Mouse (Mus musculus) midbrain, embryonic 10.5 days (tissue): ENCODE data around the gene Gna12. TPM values are rescaled to one million over a fixed set of nuclear protein-coding genes. Genes with fewer than 3 reads are reported as not detected.

ENCODE experiments used
- DNase-seq: peaks from one replicate; pipeline ENCODE4 v3.0.0-alpha.2; 2017; ENCODE audit warnings: low spot score
- H3K27ac ChIP-seq: fragments of 300-500 bp; sonication (generic); replicated peaks from 2 replicates; pipeline ENCODE4 v1.5.1; 2016; ENCODE audit warnings: mild to moderate bottlenecking
- H3K27me3 ChIP-seq: fragments of 300-500 bp; sonication (generic); 2 replicates; pipeline ENCODE4 v1.6.1; 2016; ENCODE audit warnings: low read depth, mild to moderate bottlenecking; ENCODE audit not compliant: poor library complexity, severe bottlenecking
- H3K36me3 ChIP-seq: fragments of 300-500 bp; sonication (generic); 2 replicates; pipeline ENCODE4 v1.6.1; 2016; ENCODE audit warnings: mild to moderate bottlenecking, moderate library complexity
- H3K4me1 ChIP-seq: fragments of 300-500 bp; sonication (generic); 2 replicates; pipeline ENCODE4 v1.6.1; 2016
- H3K4me3 ChIP-seq: fragments of 300-500 bp; sonication (generic); 2 replicates; pipeline ENCODE4 v1.5.1; 2016; ENCODE audit warnings: mild to moderate bottlenecking, moderate library complexity
- H3K9me3 ChIP-seq: fragments of 300-500 bp; sonication (generic); replicated peaks from 2 replicates; pipeline ENCODE4 v1.6.1; 2016; ENCODE audit warnings: mild to moderate bottlenecking
- whole genome bisulfite sequencing: fragments of 180-500 bp; shearing (Covaris S2); methylation state at CpG from one replicate; pipeline ENCODE4 v1.1.7; 2016; 5-methylcytosine and 5-hydroxymethylcytosine counted together
- polyA plus RNA-seq: library from polyadenylated mRNA; unstranded; fragments of >200 nt; fragmentation: Nextera tagmentation; extraction: Ambion mirVana; gene quantifications from 2 replicates; pipeline ENCODE4 v1.2.1, GENCODE M21; 2016

Gna12 gene
- polyA plus RNA-seq = 7.7 and 8.0 TPM in 2 replicates

DNA sequence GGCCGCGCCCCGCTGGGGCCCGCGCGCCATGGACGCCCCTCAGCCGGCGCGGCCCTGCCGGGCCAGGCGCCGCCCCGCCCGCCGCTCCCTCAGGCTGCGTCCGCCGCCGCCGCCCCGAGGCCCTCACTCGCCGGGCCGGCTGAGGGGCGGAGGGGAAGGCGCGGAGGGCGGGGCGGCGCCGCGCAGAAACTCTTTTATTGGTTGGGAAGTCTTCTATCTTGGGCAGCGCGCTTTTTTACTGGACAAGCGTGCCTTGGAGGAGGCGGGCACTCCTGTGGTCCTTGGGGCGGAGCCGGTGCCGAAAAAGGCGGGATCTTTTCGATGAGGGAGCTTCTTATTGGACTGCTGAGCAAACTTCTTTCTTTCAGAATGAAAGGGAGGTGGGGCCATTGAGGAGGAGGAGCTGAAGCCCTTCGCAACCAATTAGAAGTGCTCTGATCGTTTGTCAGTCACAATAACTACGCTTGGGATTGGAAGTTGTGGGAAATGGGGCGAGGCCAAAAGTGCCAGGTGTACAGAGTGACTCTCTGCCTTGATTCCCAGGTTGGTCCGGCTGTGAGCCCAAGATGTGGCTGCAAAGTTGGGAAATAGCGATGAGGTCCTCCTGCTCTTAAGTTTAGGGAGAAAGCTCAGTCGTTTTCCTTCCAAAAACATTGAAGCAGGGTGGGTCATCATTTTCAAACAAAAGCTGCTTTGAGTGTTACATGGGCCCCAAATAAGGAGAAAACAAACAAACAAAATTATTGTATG, at the start of gene Gna12:
Gene Gna12 (minus strand): TSS at position 118 of the 750 bp plus-strand sequence.
- Histone ChIP-seq H3K27ac (peak within 1 kb of the TSS; percentile 91), H3K4me3 (peak within 1 kb of the TSS; percentile 88), H3K27me3 (no peaks in the 10 kb centered on the region), H3K4me1 (peaks cover 38% of the 10 kb centered on the region), H3K36me3 (peaks cover 6% of the 10 kb centered on the region), H3K9me3 (no peaks in the 10 kb centered on the region)
- 1% methylated on average over 49 of the region's 49 CpGs for WGBS
- DNase-seq = peak; percentile 98

DNA sequence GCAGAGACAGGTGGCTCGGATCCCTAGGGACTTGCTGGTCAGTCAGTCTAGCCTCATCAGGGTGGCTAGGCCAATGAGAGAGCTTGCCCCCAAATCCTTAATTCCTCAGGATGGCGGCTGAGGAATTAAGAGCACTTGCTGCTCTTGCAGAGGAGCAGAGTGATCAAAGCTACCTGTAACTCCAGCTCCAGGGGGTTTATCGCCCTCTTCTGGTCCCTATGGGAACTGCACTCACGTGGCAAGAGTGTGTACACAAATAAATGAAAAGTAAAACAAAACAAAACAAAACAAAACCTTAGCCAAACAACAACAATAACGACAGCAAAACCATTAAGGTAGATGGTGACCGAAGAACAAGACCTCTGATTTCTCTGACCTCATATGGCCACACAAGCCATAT, 48.4 kb upstream of the Gna12 start:
- Histone ChIP-seq H3K9me3 (no peaks in the 10 kb centered on the region; the same call in 1 of the 2 replicates), H3K27me3 (peaks cover 5% of the 10 kb centered on the region; the same call in 1 of the 2 replicates), H3K27ac (no peak overlapping the region), H3K36me3 (no peaks in the 10 kb centered on the region), H3K4me3 (no peak overlapping the region), H3K4me1 (no peaks in the 10 kb centered on the region)
- DNase-seq = no peak
- WGBS = 68% methylated on average over 6 of the region's 6 CpGs

DNA sequence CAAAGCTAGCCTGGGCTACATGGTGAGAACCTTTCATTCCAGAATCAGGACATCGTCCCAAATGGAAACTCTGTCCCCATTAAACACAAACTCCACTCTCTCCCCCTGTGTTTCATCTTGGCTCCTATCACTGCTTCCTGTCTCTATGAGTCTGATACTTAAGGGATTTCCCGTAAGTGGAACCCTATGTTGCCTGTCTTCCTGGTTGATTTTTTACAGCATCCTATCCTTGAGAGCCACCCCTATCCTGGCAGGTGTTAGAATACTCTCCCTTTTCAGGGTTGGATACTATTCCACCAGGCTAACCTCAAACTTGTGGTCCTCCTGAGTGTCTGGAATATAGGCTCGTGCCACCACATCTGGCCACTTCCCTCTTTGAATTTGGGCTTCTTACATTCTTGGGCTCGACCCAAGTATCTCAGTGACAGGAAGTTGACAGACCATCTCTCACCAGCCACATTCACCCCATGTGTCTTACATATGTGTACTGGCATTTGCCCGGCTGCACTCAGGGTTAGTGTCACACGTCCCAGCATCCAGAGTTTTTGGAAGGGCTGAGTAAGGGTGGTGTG, 43.6 kb upstream of the Gna12 start:
- WGBS = 83% methylated on average over 6 of the region's 6 CpGs
- H3K27me3 ChIP-seq = peaks cover 5% of the 10 kb centered on the region; the same call in 1 of the 2 replicates
- no peak overlapping the region for H3K27ac ChIP-seq
- no peaks in the 10 kb centered on the region; the same call in 1 of the 2 replicates for H3K9me3 ChIP-seq
- no peak overlapping the region for H3K4me3 ChIP-seq
- no peak for DNase-seq
- no peaks in the 10 kb centered on the region for H3K36me3 ChIP-seq
- peaks cover 25% of the 10 kb centered on the region for H3K4me1 ChIP-seq

DNA sequence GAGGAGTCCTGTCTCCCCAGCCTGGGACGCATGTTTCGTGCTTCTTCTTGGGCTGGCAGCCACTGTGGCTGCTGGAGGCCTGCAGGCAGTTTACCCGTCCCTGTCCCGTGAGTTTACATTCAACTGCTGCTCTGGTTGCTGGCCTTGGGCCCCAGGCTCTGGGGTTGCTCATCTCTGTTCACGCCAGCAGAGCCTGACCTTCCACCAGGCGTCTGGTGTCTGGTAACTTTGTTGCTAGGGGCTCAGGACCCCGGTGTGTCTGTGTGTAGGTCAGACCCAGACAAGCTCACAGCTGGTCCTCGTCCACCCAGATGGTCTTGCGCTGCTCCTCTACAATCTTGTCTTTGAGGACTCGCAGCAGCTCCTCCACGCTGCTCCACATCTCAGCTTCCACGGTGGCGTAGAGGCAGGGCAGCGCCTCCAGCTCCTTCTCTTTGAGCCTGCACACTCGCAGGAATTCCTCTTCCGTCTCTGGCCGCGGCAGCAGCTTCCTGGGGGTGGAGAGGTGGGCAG, 42.9 kb upstream of the Gna12 start:
- H3K4me1 ChIP-seq = peaks cover 25% of the 10 kb centered on the region
- 23% methylated on average over 18 of the region's 18 CpGs for WGBS
- H3K36me3 ChIP-seq = no peaks in the 10 kb centered on the region
- peak; percentile 40 for DNase-seq
- peak overlapping the region; percentile 28; the same call in 1 of the 2 replicates for H3K27ac ChIP-seq
- peaks cover 5% of the 10 kb centered on the region; the same call in 1 of the 2 replicates for H3K27me3 ChIP-seq
- no peaks in the 10 kb centered on the region; the same call in 1 of the 2 replicates for H3K9me3 ChIP-seq
- H3K4me3 ChIP-seq = peak overlapping the region; percentile 24

GRCm38 (mm10) chr5:140872532-140873038, 42.4 kb upstream of the Gna12 start:
- Histone ChIP-seq H3K36me3 (no peaks in the 10 kb centered on the region), H3K9me3 (no peaks in the 10 kb centered on the region; the same call in 1 of the 2 replicates), H3K4me1 (peaks cover 25% of the 10 kb centered on the region), H3K4me3 (peak overlapping the region; percentile 24; the same call in 1 of the 2 replicates), H3K27me3 (peaks cover 5% of the 10 kb centered on the region; the same call in 1 of the 2 replicates), H3K27ac (peak overlapping the region; percentile 28; the same call in 1 of the 2 replicates)
- WGBS = 25% methylated on average over 11 of the region's 11 CpGs
- DNase-seq = no peak

DNA sequence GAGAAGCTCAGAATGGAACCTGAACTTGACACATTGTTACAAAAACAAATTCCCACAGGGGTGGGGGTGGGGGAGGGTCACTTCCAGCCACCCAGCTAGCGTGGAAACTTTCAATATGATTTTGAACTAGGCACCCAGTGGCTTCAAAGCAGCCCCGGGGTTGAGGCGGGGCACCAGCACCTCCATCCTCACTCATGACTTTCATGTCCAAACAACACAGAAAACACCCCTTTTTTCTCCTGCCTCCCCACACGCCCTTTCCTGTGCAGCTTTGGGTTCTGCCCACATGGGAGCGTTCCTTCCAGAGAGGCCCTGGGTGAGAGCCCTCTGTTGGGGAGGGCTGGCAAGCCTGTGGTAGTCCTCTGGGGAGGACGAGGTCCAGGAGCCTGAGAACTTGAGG, 41.0 kb upstream of the Gna12 start:
- H3K36me3 ChIP-seq = no peaks in the 10 kb centered on the region
- H3K27ac ChIP-seq = no peak overlapping the region
- WGBS = 73% methylated on average over 6 of the region's 6 CpGs
- H3K9me3 ChIP-seq = no peaks in the 10 kb centered on the region
- H3K4me1 ChIP-seq = peaks cover 25% of the 10 kb centered on the region
- DNase-seq = no peak
- peaks cover 5% of the 10 kb centered on the region; the same call in 1 of the 2 replicates for H3K27me3 ChIP-seq
- H3K4me3 ChIP-seq = no peak overlapping the region

DNA sequence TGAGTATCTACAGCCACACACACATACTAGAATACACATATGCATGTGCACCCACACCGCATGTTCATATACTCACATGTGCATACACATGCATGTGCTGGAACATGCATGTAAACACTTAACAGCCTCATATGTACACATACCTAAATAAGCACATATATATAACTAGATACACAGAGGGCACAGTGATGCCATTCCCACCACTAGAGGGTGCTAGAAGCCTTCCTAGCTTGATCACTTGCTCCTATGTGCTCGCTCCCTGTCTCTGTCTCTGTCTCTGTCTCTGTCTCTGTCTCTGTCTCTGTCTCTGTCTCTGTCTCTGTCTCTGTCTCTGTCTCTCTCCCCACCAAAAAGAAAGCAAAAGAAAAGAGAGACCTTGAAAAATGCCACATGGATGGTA, 38.8 kb upstream of the Gna12 start:
- peak; percentile 44 for DNase-seq
- WGBS = 72% methylated on average over 2 of the region's 2 CpGs
- H3K4me1 ChIP-seq = peaks cover 25% of the 10 kb centered on the region
- H3K9me3 ChIP-seq = no peaks in the 10 kb centered on the region
- H3K36me3 ChIP-seq = no peaks in the 10 kb centered on the region
- H3K27ac ChIP-seq = no peak overlapping the region
- H3K4me3 ChIP-seq = no peak overlapping the region
- H3K27me3 ChIP-seq = peaks cover 2% of the 10 kb centered on the region; the same call in 1 of the 2 replicates

DNA sequence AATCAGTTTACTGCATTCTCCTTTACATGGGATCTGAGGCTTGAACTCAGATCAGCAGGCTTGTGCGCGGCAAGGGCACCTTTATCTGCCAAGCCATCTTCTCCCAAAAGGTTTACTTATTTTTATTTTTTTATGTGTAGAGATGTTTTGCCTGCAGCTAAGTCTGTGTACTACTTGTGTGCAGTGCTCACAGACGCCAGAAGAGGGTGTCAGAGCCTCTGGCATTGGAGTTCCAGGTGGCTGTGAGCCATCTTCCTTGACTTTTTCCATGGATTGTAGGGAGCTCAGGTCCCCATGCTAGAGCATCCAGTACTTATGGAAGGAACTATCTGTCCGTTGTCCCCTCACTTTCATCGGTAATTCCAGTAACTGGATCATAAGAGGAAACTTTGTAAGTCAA, 29.5 kb upstream of the Gna12 start:
- Histone ChIP-seq H3K9me3 (no peaks in the 10 kb centered on the region), H3K4me1 (peaks cover 11% of the 10 kb centered on the region), H3K27ac (no peak overlapping the region), H3K27me3 (no peaks in the 10 kb centered on the region), H3K36me3 (no peaks in the 10 kb centered on the region), H3K4me3 (no peak overlapping the region)
- WGBS = 86% methylated on average over 5 of the region's 5 CpGs
- DNase-seq = no peak

DNA sequence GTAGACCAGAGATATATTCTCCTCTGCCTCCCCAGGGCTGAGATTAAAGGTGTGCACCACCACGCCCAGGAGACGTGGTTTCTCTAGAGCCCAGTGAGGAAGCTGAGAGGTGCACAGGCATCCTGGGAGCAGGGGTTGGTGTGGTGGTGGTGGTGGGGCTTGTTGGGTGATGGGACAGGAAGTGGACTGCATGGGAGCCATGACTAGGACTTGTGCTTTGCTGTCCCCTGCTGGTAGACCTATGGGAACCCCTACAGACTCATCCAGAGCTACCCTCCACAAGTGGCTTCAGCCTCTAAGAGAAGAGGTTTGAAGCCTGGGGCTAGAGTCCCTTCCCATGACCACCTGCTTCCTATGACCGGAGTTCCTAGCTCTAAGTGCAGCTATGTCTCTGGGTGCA, 28.1 kb upstream of the Gna12 start:
- H3K4me3 ChIP-seq = no peak overlapping the region
- peaks cover 18% of the 10 kb centered on the region for H3K4me1 ChIP-seq
- H3K36me3 ChIP-seq = no peaks in the 10 kb centered on the region
- no peak for DNase-seq
- H3K27ac ChIP-seq = no peak overlapping the region
- H3K9me3 ChIP-seq = no peaks in the 10 kb centered on the region
- H3K27me3 ChIP-seq = no peaks in the 10 kb centered on the region
- WGBS = 90% methylated on average over 3 of the region's 3 CpGs

- no peaks in the 10 kb centered on the region for H3K9me3 ChIP-seq
- H3K27ac ChIP-seq = no peak overlapping the region
- DNase-seq = no peak
- H3K27me3 ChIP-seq = no peaks in the 10 kb centered on the region
- no peak overlapping the region for H3K4me3 ChIP-seq
- H3K4me1 ChIP-seq = peaks cover 18% of the 10 kb centered on the region
- 57% methylated on average over 8 of the region's 8 CpGs for WGBS
- H3K36me3 ChIP-seq = no peaks in the 10 kb centered on the region
These were observed 27.4 kb upstream of the Gna12 start for GRCm38 (mm10) chr5:140857432-140858154.

- 65% methylated on average over 11 of the region's 11 CpGs for WGBS
- Histone ChIP-seq H3K4me1 (peaks cover 18% of the 10 kb centered on the region), H3K27me3 (no peaks in the 10 kb centered on the region), H3K9me3 (peaks cover 7% of the 10 kb centered on the region; the same call in 1 of the 2 replicates), H3K36me3 (no peaks in the 10 kb centered on the region), H3K27ac (peak overlapping the region; percentile 61), H3K4me3 (no peak overlapping the region)
- DNase-seq = no peak
These were observed 25.8 kb upstream of the Gna12 start for GRCm38 (mm10) chr5:140855909-140856530.

GRCm38 (mm10) chr5:140854700-140855099, 24.5 kb upstream of the Gna12 start:
- Histone ChIP-seq H3K27ac (no peak overlapping the region), H3K27me3 (no peaks in the 10 kb centered on the region), H3K36me3 (no peaks in the 10 kb centered on the region), H3K4me3 (no peak overlapping the region), H3K4me1 (peaks cover 18% of the 10 kb centered on the region), H3K9me3 (peaks cover 10% of the 10 kb centered on the region; the same call in 1 of the 2 replicates)
- no peak for DNase-seq
- 71% methylated on average over 4 of the region's 4 CpGs for WGBS
